Mouse (Mus musculus) lung, embryonic 15.5 days (tissue): Measurements from ENCODE around the gene Calhm4. TPM values are rescaled to one million over a fixed set of nuclear protein-coding genes. Genes with fewer than 3 reads are reported as not detected.
A peak's percentile ranks its signal among the peaks of the same experiment; 100 is the strongest.

ENCODE experiments used
- ATAC-seq: fragments of 200-750 bp; cut with Nextera tagmentation; 2 replicates; pipeline ENCODE4 v1.8.0; 2017; ENCODE audit warnings: moderate number of reproducible peaks, borderline replicate concordance; ENCODE audit not compliant: low FRiP score, low TSS enrichment; ENCODE audit errors: extremely low read depth
- H3K27ac ChIP-seq: fragments of 300-500 bp; sonication (generic); 2 replicates; pipeline ENCODE4 v1.5.1; 2015; ENCODE audit warnings: moderate library complexity, mild to moderate bottlenecking, inconsistent platforms
- H3K27me3 ChIP-seq: fragments of 300-500 bp; sonication (generic); 2 replicates; pipeline ENCODE4 v1.6.1; 2015; ENCODE audit warnings: inconsistent platforms
- H3K36me3 ChIP-seq: fragments of 300-500 bp; sonication (generic); 2 replicates; pipeline ENCODE4 v1.6.1; 2015; ENCODE audit warnings: inconsistent platforms
- H3K4me1 ChIP-seq: fragments of 300-500 bp; sonication (generic); 2 replicates; pipeline ENCODE4 v1.6.1; 2015; ENCODE audit warnings: inconsistent platforms
- H3K4me2 ChIP-seq: fragments of 300-500 bp; sonication (generic); 2 replicates; pipeline ENCODE4 v1.6.1; 2015; ENCODE audit warnings: inconsistent platforms, mild to moderate bottlenecking, moderate library complexity
- H3K4me3 ChIP-seq: fragments of 300-500 bp; sonication (generic); 2 replicates; pipeline ENCODE4 v1.5.1; 2015; ENCODE audit warnings: mild to moderate bottlenecking, inconsistent platforms
- H3K9ac ChIP-seq: fragments of 300-500 bp; sonication (generic); 2 replicates; pipeline ENCODE4 v1.6.1; 2015; ENCODE audit warnings: inconsistent platforms
- H3K9me3 ChIP-seq: fragments of 300-500 bp; sonication (generic); 2 replicates; pipeline ENCODE4 v1.6.1; 2016; ENCODE audit warnings: inconsistent platforms
- WGBS: fragments of 180-500 bp; shearing (Covaris S2); methylation state at CpG from one replicate; pipeline ENCODE4 v1.1.7; 2015; 5-methylcytosine and 5-hydroxymethylcytosine counted together
- polyA plus RNA-seq: library from polyadenylated mRNA; unstranded; fragments of >200 nt; fragmentation: Nextera tagmentation; extraction: Ambion mirVana; gene quantifications from 2 replicates; pipeline ENCODE4 v1.2.1, GENCODE M21; 2015

The Calhm4 gene
- polyA plus RNA-seq = not detected in 2 replicates

GRCm38 (mm10) chr10:34044210-34044609, at the start of gene Calhm4:
Calhm4 (minus strand) TSS chr10:34044310.
- WGBS = 71% methylated on average over 5 of the region's 5 CpGs
- Histone ChIP-seq H3K4me2 (no peak within 1 kb of the TSS), H3K4me3 (no peak within 1 kb of the TSS), H3K9ac (no peak within 1 kb of the TSS), H3K9me3 (no peaks in the 10 kb centered on the region), H3K36me3 (no peaks in the 10 kb centered on the region), H3K27me3 (no peaks in the 10 kb centered on the region), H3K4me1 (no peaks in the 10 kb centered on the region), H3K27ac (no peak within 1 kb of the TSS)
- no peak for ATAC-seq

GRCm38 (mm10) chr10:34091888-34092287, 47.8 kb upstream of the Calhm4 start:
- no peak overlapping the region for H3K27ac ChIP-seq
- H3K9ac ChIP-seq = no peak overlapping the region
- no peaks in the 10 kb centered on the region for H3K36me3 ChIP-seq
- H3K4me2 ChIP-seq = no peak overlapping the region
- no peaks in the 10 kb centered on the region for H3K9me3 ChIP-seq
- H3K4me1 ChIP-seq = peaks cover 9% of the 10 kb centered on the region
- no peaks in the 10 kb centered on the region for H3K27me3 ChIP-seq
- WGBS = 65% methylated on average over 5 of the region's 5 CpGs
- H3K4me3 ChIP-seq = no peak overlapping the region
- no peak for ATAC-seq

GRCm38 (mm10) chr10:34090481-34090880, 46.4 kb upstream of the Calhm4 start:
- Histone ChIP-seq H3K4me1 (peaks cover 12% of the 10 kb centered on the region; the same call in 1 of the 2 replicates), H3K4me3 (no peak overlapping the region), H3K4me2 (no peak overlapping the region), H3K27ac (no peak overlapping the region), H3K9ac (no peak overlapping the region), H3K36me3 (no peaks in the 10 kb centered on the region), H3K27me3 (no peaks in the 10 kb centered on the region), H3K9me3 (no peaks in the 10 kb centered on the region)
- peak; percentile 68; the same call in 1 of the 2 replicates for ATAC-seq
- WGBS = 67% methylated on average over 1 of the region's 1 CpGs

- Histone ChIP-seq H3K4me3 (no peak overlapping the region), H3K27me3 (no peaks in the 10 kb centered on the region), H3K36me3 (no peaks in the 10 kb centered on the region), H3K9me3 (no peaks in the 10 kb centered on the region), H3K27ac (no peak overlapping the region), H3K4me2 (no peak overlapping the region), H3K9ac (no peak overlapping the region), H3K4me1 (peaks cover 12% of the 10 kb centered on the region; the same call in 1 of the 2 replicates)
- ATAC-seq = no peak
- 72% methylated on average over 3 of the region's 3 CpGs for WGBS
Measured at GRCm38 (mm10) chr10:34089517-34089916, 45.4 kb upstream of the Calhm4 start.

- Histone ChIP-seq H3K4me3 (no peak overlapping the region), H3K27ac (peak overlapping the region; percentile 50; the same call in 1 of the 2 replicates), H3K27me3 (no peaks in the 10 kb centered on the region), H3K4me1 (peaks cover 12% of the 10 kb centered on the region; the same call in 1 of the 2 replicates), H3K36me3 (no peaks in the 10 kb centered on the region), H3K9ac (no peak overlapping the region), H3K9me3 (no peaks in the 10 kb centered on the region), H3K4me2 (no peak overlapping the region)
- WGBS = 61% methylated on average over 2 of the region's 2 CpGs
- peak; percentile 73; the same call in 1 of the 2 replicates for ATAC-seq
Measured at GRCm38 (mm10) chr10:34088515-34088914, 44.4 kb upstream of the Calhm4 start.

- no peak overlapping the region for H3K27ac ChIP-seq
- H3K4me2 ChIP-seq = no peak overlapping the region
- ATAC-seq = no peak; the same call in 1 of the 2 replicates
- WGBS = 29% methylated on average over 1 of the region's 1 CpGs
- no peaks in the 10 kb centered on the region for H3K27me3 ChIP-seq
- H3K9me3 ChIP-seq = no peaks in the 10 kb centered on the region
- H3K4me1 ChIP-seq = peaks cover 12% of the 10 kb centered on the region; the same call in 1 of the 2 replicates
- no peaks in the 10 kb centered on the region for H3K36me3 ChIP-seq
- H3K4me3 ChIP-seq = no peak overlapping the region
- no peak overlapping the region for H3K9ac ChIP-seq
Measured at GRCm38 (mm10) chr10:34086514-34086913, 42.4 kb upstream of the Calhm4 start.

- Histone ChIP-seq H3K9me3 (no peaks in the 10 kb centered on the region), H3K27me3 (no peaks in the 10 kb centered on the region), H3K4me3 (no peak overlapping the region), H3K9ac (no peak overlapping the region), H3K36me3 (no peaks in the 10 kb centered on the region), H3K4me1 (no peaks in the 10 kb centered on the region), H3K4me2 (no peak overlapping the region), H3K27ac (no peak overlapping the region)
- no peak for ATAC-seq
- 63% methylated on average over 5 of the region's 5 CpGs for WGBS
Measured at GRCm38 (mm10) chr10:34074522-34075200, 30.6 kb upstream of the Calhm4 start.

- Histone ChIP-seq H3K36me3 (no peaks in the 10 kb centered on the region), H3K4me2 (no peak overlapping the region), H3K4me3 (no peak overlapping the region), H3K27me3 (no peaks in the 10 kb centered on the region), H3K9ac (no peak overlapping the region), H3K27ac (no peak overlapping the region), H3K4me1 (no peaks in the 10 kb centered on the region), H3K9me3 (no peaks in the 10 kb centered on the region)
- ATAC-seq = no peak
- WGBS = 49% methylated on average over 2 of the region's 2 CpGs
Measured at GRCm38 (mm10) chr10:34071650-34072049, 27.5 kb upstream of the Calhm4 start.

- ATAC-seq = no peak
- H3K36me3 ChIP-seq = no peaks in the 10 kb centered on the region
- no peak overlapping the region for H3K4me2 ChIP-seq
- no peaks in the 10 kb centered on the region for H3K9me3 ChIP-seq
- H3K27me3 ChIP-seq = no peaks in the 10 kb centered on the region
- WGBS = 37% methylated on average over 5 of the region's 5 CpGs
- H3K9ac ChIP-seq = no peak overlapping the region
- no peak overlapping the region for H3K27ac ChIP-seq
- H3K4me1 ChIP-seq = no peaks in the 10 kb centered on the region
- H3K4me3 ChIP-seq = no peak overlapping the region
Measured at GRCm38 (mm10) chr10:34070999-34071492, 26.9 kb upstream of the Calhm4 start.

GRCm38 (mm10) chr10:34069606-34070005, 25.5 kb upstream of the Calhm4 start:
- 55% methylated on average over 1 of the region's 1 CpGs for WGBS
- no peak overlapping the region for H3K4me3 ChIP-seq
- no peaks in the 10 kb centered on the region for H3K36me3 ChIP-seq
- no peak overlapping the region for H3K9ac ChIP-seq
- no peak overlapping the region for H3K27ac ChIP-seq
- H3K27me3 ChIP-seq = no peaks in the 10 kb centered on the region
- H3K9me3 ChIP-seq = no peaks in the 10 kb centered on the region
- H3K4me1 ChIP-seq = no peaks in the 10 kb centered on the region
- no peak for ATAC-seq
- no peak overlapping the region for H3K4me2 ChIP-seq

- Histone ChIP-seq H3K4me2 (no peak overlapping the region), H3K4me3 (no peak overlapping the region), H3K9me3 (no peaks in the 10 kb centered on the region), H3K36me3 (no peaks in the 10 kb centered on the region), H3K27ac (no peak overlapping the region), H3K4me1 (no peaks in the 10 kb centered on the region), H3K9ac (no peak overlapping the region), H3K27me3 (no peaks in the 10 kb centered on the region)
- no peak for ATAC-seq
- WGBS = 36% methylated on average over 3 of the region's 3 CpGs
Measured at GRCm38 (mm10) chr10:34066591-34066990, 22.5 kb upstream of the Calhm4 start.

- no peaks in the 10 kb centered on the region for H3K4me1 ChIP-seq
- H3K36me3 ChIP-seq = no peaks in the 10 kb centered on the region
- no peak overlapping the region for H3K9ac ChIP-seq
- H3K9me3 ChIP-seq = no peaks in the 10 kb centered on the region
- 70% methylated on average over 2 of the region's 2 CpGs for WGBS
- no peak overlapping the region for H3K27ac ChIP-seq
- H3K4me3 ChIP-seq = no peak overlapping the region
- no peak for ATAC-seq
- H3K27me3 ChIP-seq = no peaks in the 10 kb centered on the region
- H3K4me2 ChIP-seq = no peak overlapping the region
Measured at GRCm38 (mm10) chr10:34053987-34054386, 9.9 kb upstream of the Calhm4 start.
